8 mouse cellular contexts compared by ENCODE assay signal in genomic region chrX:162900938-162901337, GRCm38 (mm10). TPM values are rescaled to one million over a fixed set of nuclear protein-coding genes. Genes with fewer than 3 reads are reported as not detected.
DNase-seq lines count a peak whose midpoint lies in the region; ATAC-seq and TF ChIP-seq lines count a peak whose summit lies in the region.

Ctps2 (plus strand) TSS chrX:162901238.

- no peaks in the 10 kb centered on the region for H3K36me3 ChIP-seq in ES-E14 (ENCODE audit: control insufficient read depth, insufficient read depth, low read length, poor library complexity, severe bottlenecking)
- no peaks in the 10 kb centered on the region for H3K36me3 ChIP-seq in forebrain, embryonic 12.5 days (replicated peaks)
- peaks cover 14% of the 10 kb centered on the region for H3K36me3 ChIP-seq in megakaryocyte, embryonic 14.5 days (replicated peaks; ENCODE audit: low read length)

- no peaks in the 10 kb centered on the region for H3K9me3 ChIP-seq in ES-E14 (ENCODE audit: control insufficient read depth, insufficient read depth, low read depth, low read length)
- H3K9me3 ChIP-seq in forebrain, embryonic 12.5 days: no peaks in the 10 kb centered on the region
- H3K9me3 ChIP-seq in megakaryocyte, embryonic 14.5 days: no peaks in the 10 kb centered on the region

- H3K27me3 ChIP-seq in forebrain, embryonic 12.5 days: peaks cover 8% of the 10 kb centered on the region; the same call in 1 of the 2 replicates
- peaks cover 3% of the 10 kb centered on the region for H3K27me3 ChIP-seq in megakaryocyte, embryonic 14.5 days (replicated peaks)

- intact Hi-C loops in gastrocnemius, postnatal 14 days (cut with DNase I; ENCODE audit: low total_unique reads): no loop called here

- peak within 1 kb of the TSS; percentile 78 to 87 for H3K4me3 ChIP-seq in ES-E14 (ENCODE audit: insufficient read depth in 1 of 2, low read depth in 1 of 2, low read length in 2 of 2, poor library complexity in 1 of 2, severe bottlenecking in 1 of 2)
- H3K4me3 ChIP-seq in forebrain, embryonic 12.5 days (replicated peaks): peak within 1 kb of the TSS; percentile 54
- H3K4me3 ChIP-seq in megakaryocyte, embryonic 14.5 days (replicated peaks): peak within 1 kb of the TSS; percentile 96

- ATAC-seq in forebrain, embryonic 12.5 days (ENCODE audit: low FRiP score): no peak

- H3K27ac ChIP-seq in ES-E14 (ENCODE audit: insufficient read depth, low read depth, low read length, poor library complexity, severe bottlenecking): peak within 1 kb of the TSS; percentile 63; the same call in 1 of the 2 replicates
- H3K27ac ChIP-seq in forebrain, embryonic 12.5 days: peak within 1 kb of the TSS; percentile 70

- peak within 1 kb of the TSS; percentile 59 for H3K4me2 ChIP-seq in forebrain, embryonic 12.5 days

- H3K9ac ChIP-seq in ES-E14 (ENCODE audit: insufficient read depth, low read depth, low read length, poor library complexity, severe bottlenecking): peak within 1 kb of the TSS; percentile 82
- peak within 1 kb of the TSS; percentile 67 for H3K9ac ChIP-seq in forebrain, embryonic 12.5 days

- in situ Hi-C loops in ES-E14 (cut with MboI; ENCODE audit: low sequenced_read_pairs in 2 of 2, unreplicated experiment in 2 of 2): no loop called here

- 26% methylated on average over 4 of the region's 4 CpGs for WGBS in forebrain, embryonic 12.5 days

- H3K4me1 ChIP-seq in ES-E14 (ENCODE audit: control insufficient read depth in 2 of 2, insufficient read depth in 2 of 2, low read length in 2 of 2, poor library complexity in 1 of 2): 0 out of 4 replicates have a peak, but pooled peaks cover 0 to 2% of the 10 kb centered on the region in 2 experiments
- no peaks in the 10 kb centered on the region for H3K4me1 ChIP-seq in forebrain, embryonic 12.5 days
- H3K4me1 ChIP-seq in megakaryocyte, embryonic 14.5 days: peaks cover 3% of the 10 kb centered on the region; the same call in 1 of the 2 replicates

- no peak for DNase-seq in gastrocnemius, postnatal 14 days
- DNase-seq in gastrocnemius, adult 18-20 months (ENCODE audit: low spot score): no peak
- no peak for DNase-seq in ES-E14 (ENCODE audit: low read depth, low spot score)
- DNase-seq in induced T-regulatory cell, adult 2 months (ENCODE audit: low read depth): peak; percentile 14
- DNase-seq in cerebellum, postnatal 25 days: no peak
- DNase-seq in spleen, adult 12 weeks (ENCODE audit: low spot score): no peak

TF ChIP-seq in ES-E14, 5 proteins besides CTCF, POLR2A, EP300 and RAD21:
- TF ChIP-seq ZNF384 (IDR thresholded peaks at IDR 0.05; ENCODE audit: low read depth, low read length) (no peak), CHD2 (IDR thresholded peaks at IDR 0.05; ENCODE audit: low read depth, low read length) (no peak), MAFK (IDR thresholded peaks at IDR 0.05; ENCODE audit: insufficient read depth, low read depth, low read length) (no peak), HCFC1 (IDR thresholded peaks at IDR 0.05; ENCODE audit: borderline replicate concordance, insufficient read depth, low read length) (no peak), ZC3H11A (IDR thresholded peaks at IDR 0.05; ENCODE audit: borderline replicate concordance, low read depth, low read length) (no peak)

RNA-seq across cellular contexts. Expression of gene Ctps2, which starts in this region (rescaled TPM):
- total RNA-seq in gastrocnemius, postnatal 14 days (2021): 10 to 100 TPM; 10.3 to 10.4 TPM
- total RNA-seq in gastrocnemius, adult 18-20 months (2021): 1 to 10 TPM; 5.0 to 5.4 TPM
- total RNA-seq in ES-E14 (2012; rRNA removed): 15.1 and 23.4 TPM in 2 replicates
- 87.7 and 93.5 TPM in 2 replicates for polyA plus RNA-seq in forebrain, embryonic 12.5 days (2016; fragmentation: Nextera tagmentation; extraction: Ambion mirVana)
- 2.9 TPM in 1 of 2 replicates, not detected in the other for polyA plus RNA-seq in megakaryocyte, embryonic 14.5 days (2012; ENCODE audit: insufficient read depth, low replicate concordance)

Comparison
In these comparisons a context has a peak if more than half of its experiments do, and no peak if none do; other contexts are left out.
1. RNA of gene Ctps2 (polyA plus RNA-seq): 87.7 to 93.5 TPM in forebrain, embryonic 12.5 days; 2.9 TPM in megakaryocyte, embryonic 14.5 days; every median in the first group is over 10 times any median in the second.
2. Peak in every context shown above with its lines, with median percentiles within 50 percentile points of each other: H3K4me3 ChIP-seq.